Comparison of ENCODE assay signal across 19 mouse cellular contexts in genomic region chr3:80307632-80308031, GRCm38 (mm10).
"Had no signal": no experiment of that assay in that cellular context is flagged by ENCODE, and none has a peak within 500 bp of the region (broad histone marks: within the 10 kb centered on the region; RNA-seq: fewer than 3 reads in every experiment).

No protein-coding gene starts in this region.

- H3K9me3 ChIP-seq: limb, embryonic 12.5 days; limb, embryonic 15.5 days; midbrain, embryonic 12.5 days; neural tube, embryonic 12.5 days; neural tube, embryonic 15.5 days had no signal

- H3K4me3 ChIP-seq: limb, embryonic 12.5 days; limb, embryonic 15.5 days; midbrain, embryonic 12.5 days; neural tube, embryonic 12.5 days; neural tube, embryonic 15.5 days had no signal

- H3K36me3 ChIP-seq: limb, embryonic 12.5 days; limb, embryonic 15.5 days; midbrain, embryonic 12.5 days; neural tube, embryonic 12.5 days; neural tube, embryonic 15.5 days had no signal

- H3K4me2 ChIP-seq: limb, embryonic 12.5 days; limb, embryonic 15.5 days; liver, embryonic 11.5 days; lung, embryonic 14.5 days; midbrain, embryonic 12.5 days; neural tube, embryonic 12.5 days; neural tube, embryonic 15.5 days had no signal

- H3K4me1 ChIP-seq: limb, embryonic 12.5 days; limb, embryonic 15.5 days; midbrain, embryonic 12.5 days; neural tube, embryonic 12.5 days; neural tube, embryonic 15.5 days had no signal

- H3K27me3 ChIP-seq: limb, embryonic 12.5 days; limb, embryonic 15.5 days; midbrain, embryonic 12.5 days; neural tube, embryonic 12.5 days; neural tube, embryonic 15.5 days had no signal

- H3K9ac ChIP-seq: limb, embryonic 12.5 days; limb, embryonic 15.5 days; liver, embryonic 14.5 days; liver, postnatal 0 days; lung, embryonic 14.5 days; midbrain, embryonic 12.5 days; neural tube, embryonic 12.5 days; neural tube, embryonic 15.5 days had no signal

- DNase-seq: kidney, adult 2 months; kidney, postnatal 14 days; kidney, postnatal 4 days; liver, postnatal 0 days; lung, embryonic 14.5 days; thymus, adult 2 months; thymus, postnatal 14 days; thymus, postnatal 4 days had no signal

- ATAC-seq: intestine, postnatal 0 days; liver, postnatal 0 days; lung, postnatal 0 days had no signal

- H3K27ac ChIP-seq: limb, embryonic 12.5 days; limb, embryonic 15.5 days; liver, embryonic 14.5 days; macrophage; midbrain, embryonic 12.5 days; neural tube, embryonic 12.5 days; neural tube, embryonic 15.5 days; stomach, postnatal 0 days had no signal
